Mouse (Mus musculus) ES-Bruce4 (cell line): ENCODE data around the gene Rassf1.

Source experiments
- CTCF ChIP-seq: IDR thresholded peaks from one replicate; pipeline ENCODE4 v1.8.1; 2011; ENCODE audit warnings: low read depth, low read length
- EP300 ChIP-seq: IDR thresholded peaks from 2 replicates; pipeline ENCODE4 v1.6.1; 2011; ENCODE audit warnings: low read depth, low read length; ENCODE audit not compliant: insufficient read depth
- POLR2A ChIP-seq: IDR thresholded peaks from one replicate; pipeline ENCODE4 v1.8.1; 2011; ENCODE audit warnings: low read length; ENCODE audit not compliant: insufficient read depth

DNA sequence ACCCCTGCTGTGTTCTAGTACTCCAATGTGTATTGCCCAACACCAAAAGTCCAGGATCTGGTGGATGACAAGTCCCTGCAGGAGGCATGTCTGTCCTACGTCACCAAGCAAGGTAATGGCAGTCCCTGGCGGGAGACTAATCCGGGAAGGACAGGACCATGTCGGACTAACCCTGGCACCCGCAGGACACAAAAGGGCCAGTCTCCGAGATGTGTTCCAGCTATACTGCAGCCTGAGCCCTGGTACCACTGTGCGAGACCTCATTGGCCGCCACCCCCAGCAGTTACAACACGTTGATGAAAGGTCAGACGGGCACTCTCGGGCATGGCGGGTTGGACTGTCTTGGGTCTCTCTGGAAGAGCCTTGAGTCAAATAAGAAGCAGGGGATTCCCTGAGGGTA is 6.6 kb upstream of the Rassf1 start:
- TF ChIP-seq CTCF (no peak), POLR2A (no peak), EP300 (no peak)
